Mouse (Mus musculus) thymus, adult 2 months (tissue): ENCODE data around the gene Mtf1.

Source experiments
- CTCF ChIP-seq: fragments of 200-500 bp; IDR thresholded peaks from 2 replicates; pipeline ENCODE4 v1.5.1; 2012; ENCODE audit warnings: mild to moderate bottlenecking, control low read depth, low read length, moderate library complexity, borderline replicate concordance; ENCODE audit not compliant: control insufficient read depth, poor library complexity, insufficient read depth; ENCODE audit errors: extremely low read depth
- POLR2A ChIP-seq: fragments of 200-500 bp; IDR thresholded peaks from 2 replicates; pipeline ENCODE4 v1.6.1; 2012; ENCODE audit warnings: mild to moderate bottlenecking, low read length, control low read depth, moderate library complexity; ENCODE audit not compliant: control insufficient read depth, poor library complexity, insufficient read depth; ENCODE audit errors: extremely low read depth

- TF ChIP-seq CTCF (no peak), POLR2A (no peak)
Measured at GRCm38 (mm10) chr4:124759305-124759811, 42.5 kb upstream of the Mtf1 start.
